Mouse (Mus musculus) myocyte (in vitro differentiated cells): ENCODE data around the gene Gcc1. TPM values are rescaled to one million over a fixed set of nuclear protein-coding genes. Genes with fewer than 3 reads are reported as not detected.

Experiments
- H3K27me3 ChIP-seq: one replicate; pipeline ENCODE4 v1.6.1; 2011; ENCODE audit not compliant: control insufficient read depth, insufficient read depth, insufficient read length
- H3K36me3 ChIP-seq: one replicate; pipeline ENCODE4 v1.6.1; 2011; ENCODE audit not compliant: control insufficient read depth, insufficient read depth
- H3K4me2 ChIP-seq: one replicate; pipeline ENCODE4 v1.6.1; 2011; ENCODE audit warnings: low read depth, control low read depth
- H3K4me3 ChIP-seq: one replicate; pipeline ENCODE4 v1.5.1; 2011; ENCODE audit warnings: mild to moderate bottlenecking, control low read depth, moderate library complexity
- H3K79me2 ChIP-seq: one replicate; pipeline ENCODE4 v1.6.1; 2011; ENCODE audit not compliant: control insufficient read depth, insufficient read depth
- H3ac ChIP-seq: one replicate; pipeline ENCODE4 v1.6.1; 2011; ENCODE audit not compliant: control insufficient read depth, insufficient read length
- CEBPB ChIP-seq: IDR thresholded peaks from 2 replicates; pipeline ENCODE4 v1.6.1; 2011; ENCODE audit warnings: mild to moderate bottlenecking, moderate library complexity; ENCODE audit not compliant: poor library complexity, insufficient read depth, severe bottlenecking
- E2F4 ChIP-seq: IDR thresholded peaks from one replicate; pipeline ENCODE4 v1.6.1; 2011; ENCODE audit warnings: mild to moderate bottlenecking, control low read depth, moderate library complexity; ENCODE audit not compliant: insufficient read depth
- MAX ChIP-seq: IDR thresholded peaks from one replicate; pipeline ENCODE4 v1.6.1; 2011; ENCODE audit warnings: low read depth, mild to moderate bottlenecking, control low read depth
- MYOD1 ChIP-seq, 3 experiments: IDR thresholded peaks; one replicate each; pipeline ENCODE4 v1.6.1; 2011; ENCODE audit warnings: control low read depth in 2 of 3, low read depth in 2 of 3, mild to moderate bottlenecking in 2 of 3, moderate library complexity in 1 of 3; ENCODE audit not compliant: insufficient read length in 2 of 3, control insufficient read depth in 1 of 3
- MYOG ChIP-seq, 3 experiments: IDR thresholded peaks; one replicate each; pipeline ENCODE4 v1.6.1; 2011; ENCODE audit warnings: control low read depth in 2 of 3, low read depth in 2 of 3, mild to moderate bottlenecking in 2 of 3; ENCODE audit not compliant: insufficient read length in 2 of 3, control insufficient read depth in 1 of 3, insufficient read depth in 1 of 3
- POLR2A ChIP-seq: IDR thresholded peaks from one replicate; pipeline ENCODE4 v1.6.1; 2011; ENCODE audit warnings: low read depth, mild to moderate bottlenecking, control low read depth, moderate library complexity; ENCODE audit not compliant: insufficient read length
- REST ChIP-seq: IDR thresholded peaks from one replicate; pipeline ENCODE4 v1.6.1; 2011; ENCODE audit warnings: mild to moderate bottlenecking, control low read depth, moderate library complexity; ENCODE audit not compliant: insufficient read depth, insufficient read length
- SRF ChIP-seq: IDR thresholded peaks from one replicate; pipeline ENCODE4 v1.6.1; 2011; ENCODE audit warnings: low read depth; ENCODE audit not compliant: control insufficient read depth, insufficient read length
- TCF12 ChIP-seq: IDR thresholded peaks from one replicate; pipeline ENCODE4 v1.6.1; 2011; ENCODE audit warnings: mild to moderate bottlenecking, control low read depth; ENCODE audit not compliant: poor library complexity, insufficient read depth, severe bottlenecking
- TCF3 ChIP-seq: IDR thresholded peaks from one replicate; pipeline ENCODE4 v1.6.1; 2011; ENCODE audit warnings: low read depth, control low read depth; ENCODE audit not compliant: insufficient read length
- USF1 ChIP-seq: IDR thresholded peaks from one replicate; pipeline ENCODE4 v1.6.1; 2011; ENCODE audit warnings: low read depth, mild to moderate bottlenecking, control low read depth, moderate library complexity
- polyA plus RNA-seq: library from polyadenylated mRNA; unstranded; fragments of >200 nt; fragmentation: generic; extraction: Trizol; gene quantifications from one replicate; pipeline ENCODE4 v1.2.1, GENCODE M21; 2012; ENCODE audit warnings: missing spikeins

The Gcc1 gene
- polyA plus RNA-seq: 6.7 TPM

DNA sequence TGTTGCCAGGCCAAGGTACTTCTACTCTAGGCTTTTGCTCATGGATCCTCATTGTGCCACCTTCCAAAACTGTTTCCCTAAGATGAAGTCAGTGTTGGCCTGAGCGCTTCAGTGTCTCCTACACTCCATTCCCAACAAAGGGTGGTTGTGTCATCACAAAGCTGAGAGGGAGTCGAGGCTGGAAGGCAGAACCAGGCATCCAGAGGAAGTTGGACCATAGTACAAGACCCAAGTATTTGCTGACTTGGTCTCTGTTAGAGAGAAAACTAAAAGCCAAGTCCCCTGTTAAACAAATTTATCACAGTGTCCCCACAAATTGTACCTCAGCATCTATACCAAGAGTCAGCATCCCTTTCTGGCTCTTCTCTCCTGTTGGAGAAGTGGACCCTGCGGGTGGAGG, at the start of gene Gcc1:
Gcc1 (minus strand) TSS at position 101 of the 400 bp plus-strand sequence.
- no peak within 1 kb of the TSS for H3K4me2 ChIP-seq
- no peak within 1 kb of the TSS for H3ac ChIP-seq
- TF ChIP-seq MAX (no peak), USF1 (no peak), TCF3 (no peak), MYOD1 (IDR thresholded peaks at IDR 0.05; ENCODE audit: control insufficient read depth in 1 of 3, insufficient read length in 2 of 3, low read depth in 2 of 3) (no peak)

DNA sequence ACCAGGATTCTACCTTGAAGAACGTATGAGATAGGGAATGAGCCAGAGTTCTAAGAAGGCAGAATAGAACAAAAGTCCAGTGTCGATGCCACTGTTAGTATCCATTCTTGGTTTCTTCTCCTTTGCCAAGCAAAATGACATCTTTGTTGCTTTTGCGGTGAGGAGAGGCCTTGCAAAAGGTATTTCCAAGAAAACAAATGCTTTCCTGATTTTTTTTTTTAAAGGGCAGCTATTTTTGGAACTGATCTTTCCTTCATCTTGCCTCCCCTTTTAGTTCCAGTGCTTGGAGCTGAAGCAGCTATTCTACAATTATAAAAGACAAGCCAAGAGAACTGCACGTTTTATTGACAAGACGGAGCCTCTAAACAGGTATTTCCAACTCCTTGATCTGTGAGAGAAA, 46.6 kb upstream of the Gcc1 start, which contains the start of gene Snd1:
Snd1 (plus strand) TSS at position 301 of the 400 bp plus-strand sequence.
- Histone ChIP-seq H3K4me2 (peak within 1 kb of the TSS; percentile 40), H3K4me3 (no peak within 1 kb of the TSS), H3K36me3 (no peaks in the 10 kb centered on the region), H3K79me2 (no peaks in the 10 kb centered on the region), H3ac (no peak within 1 kb of the TSS), H3K27me3 (no peaks in the 10 kb centered on the region)
- no peak for TF ChIP-seq TCF3
- TF ChIP-seq CEBPB: 0 out of 2 replicates have a peak, but pooled peaks have one; percentile 14

More for the DNA sequence above, at the start of gene Gcc1:
- Histone ChIP-seq H3K36me3 (no peaks in the 10 kb centered on the region), H3K79me2 (peaks cover 9% of the 10 kb centered on the region), H3K4me3 (no peak within 1 kb of the TSS), H3K27me3 (no peaks in the 10 kb centered on the region)

DNA sequence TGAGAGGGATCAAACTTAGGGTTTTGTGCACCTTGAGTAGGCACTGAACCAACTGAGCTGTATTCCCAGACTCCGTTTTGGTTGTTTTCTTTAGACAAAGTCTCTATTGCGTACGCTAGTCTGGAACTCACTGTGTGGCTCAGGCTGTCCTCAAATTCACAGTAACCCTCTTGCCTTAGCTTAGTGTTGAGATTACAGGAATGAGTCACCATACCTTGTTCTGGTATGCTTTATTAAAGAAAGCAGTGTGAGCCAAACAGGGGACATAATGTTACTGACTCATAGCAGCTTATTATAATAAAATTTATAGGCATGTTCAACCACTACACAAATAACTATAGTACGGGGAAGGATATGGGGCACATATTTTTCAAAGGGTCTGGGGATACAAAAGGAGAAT, 46.0 kb upstream of the Gcc1 start:
- H3ac ChIP-seq: no peak overlapping the region
- H3K27me3 ChIP-seq: no peaks in the 10 kb centered on the region
- H3K4me3 ChIP-seq: no peak overlapping the region
- TF ChIP-seq TCF12 (no peak), CEBPB (no peak), MYOD1 (IDR thresholded peaks at IDR 0.05; ENCODE audit: control insufficient read depth in 1 of 3, insufficient read length in 2 of 3, low read depth in 2 of 3) (no peak), SRF (no peak)
- H3K79me2 ChIP-seq: no peaks in the 10 kb centered on the region
- H3K4me2 ChIP-seq: peak overlapping the region; percentile 40
- no peaks in the 10 kb centered on the region for H3K36me3 ChIP-seq

DNA sequence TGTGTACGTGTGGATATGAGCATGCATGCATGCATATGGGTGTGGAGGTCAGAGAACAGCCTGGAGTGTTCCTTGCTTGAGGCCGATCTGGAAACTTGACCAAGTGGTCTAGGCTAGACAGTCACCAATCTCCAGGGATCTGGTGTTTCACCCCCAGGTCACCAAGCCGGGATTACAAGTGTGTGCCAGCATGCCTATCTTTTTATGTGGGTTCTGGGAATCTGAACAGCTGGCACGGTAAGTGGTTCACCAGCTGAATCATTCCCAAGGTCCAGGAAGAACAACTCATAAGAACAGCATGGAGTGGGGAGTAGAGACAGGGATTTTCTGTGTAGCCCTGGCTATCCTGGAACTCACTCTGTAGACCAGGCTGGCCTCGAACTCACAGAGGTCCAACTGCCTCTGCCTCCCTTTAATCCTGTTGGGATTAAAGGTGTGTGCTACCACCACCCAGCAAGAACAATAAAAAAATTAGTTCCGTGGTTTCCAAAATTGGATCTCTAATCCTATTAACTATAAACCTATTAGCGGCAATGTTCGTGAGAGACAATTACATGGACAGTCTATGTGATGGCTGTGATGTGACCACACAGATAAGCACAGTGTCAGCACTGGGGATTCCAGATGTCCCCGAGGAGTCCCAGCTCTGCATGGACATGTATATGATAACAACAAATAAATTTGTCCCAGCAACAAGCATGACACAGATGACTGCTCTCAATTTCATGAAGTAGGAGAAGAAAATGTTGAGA, 43.3 kb upstream of the Gcc1 start:
- Histone ChIP-seq H3K79me2 (no peaks in the 10 kb centered on the region), H3K4me2 (peak overlapping the region; percentile 28), H3K36me3 (no peaks in the 10 kb centered on the region), H3ac (no peak overlapping the region), H3K27me3 (no peaks in the 10 kb centered on the region), H3K4me3 (no peak overlapping the region)
- TF ChIP-seq MYOG (IDR thresholded peaks at IDR 0.05; ENCODE audit: control insufficient read depth in 1 of 3, insufficient read depth in 1 of 3, insufficient read length in 2 of 3, low read depth in 2 of 3) (peak in 2 of 3 experiments; percentile 35 to 64), SRF (no peak), TCF12 (peak; percentile 78), REST (no peak), MYOD1 (IDR thresholded peaks at IDR 0.05; ENCODE audit: control insufficient read depth in 1 of 3, insufficient read length in 2 of 3, low read depth in 2 of 3) (peak in 2 of 3 experiments; percentile 74 to 76), MAX (no peak), CEBPB (no peak), POLR2A (no peak)

DNA sequence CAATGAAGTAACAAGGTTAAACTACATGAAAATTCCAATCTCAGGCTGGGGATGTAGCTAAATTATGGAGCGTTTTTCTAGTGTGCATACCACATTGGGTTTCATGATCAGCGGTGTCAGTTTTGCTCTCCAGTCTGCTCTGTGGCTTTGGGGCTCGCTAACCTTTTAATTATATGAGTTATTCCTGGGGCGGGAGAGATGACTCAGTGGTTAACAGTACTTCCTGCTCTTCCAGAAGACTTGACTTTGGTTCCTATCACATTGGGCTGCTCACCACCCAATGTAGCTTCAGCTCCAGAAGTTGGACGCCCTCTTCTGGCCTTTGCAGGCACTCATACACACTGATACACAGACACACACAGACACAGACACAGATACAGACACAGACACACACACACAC, 42.4 kb upstream of the Gcc1 start:
- no peaks in the 10 kb centered on the region for H3K36me3 ChIP-seq
- H3ac ChIP-seq: no peak overlapping the region
- no peaks in the 10 kb centered on the region for H3K27me3 ChIP-seq
- H3K79me2 ChIP-seq: no peaks in the 10 kb centered on the region
- no peak for TF ChIP-seq MAX
- TF ChIP-seq E2F4: no peak
- no peak for TF ChIP-seq TCF12
- peak overlapping the region; percentile 28 for H3K4me2 ChIP-seq
- H3K4me3 ChIP-seq: no peak overlapping the region

DNA sequence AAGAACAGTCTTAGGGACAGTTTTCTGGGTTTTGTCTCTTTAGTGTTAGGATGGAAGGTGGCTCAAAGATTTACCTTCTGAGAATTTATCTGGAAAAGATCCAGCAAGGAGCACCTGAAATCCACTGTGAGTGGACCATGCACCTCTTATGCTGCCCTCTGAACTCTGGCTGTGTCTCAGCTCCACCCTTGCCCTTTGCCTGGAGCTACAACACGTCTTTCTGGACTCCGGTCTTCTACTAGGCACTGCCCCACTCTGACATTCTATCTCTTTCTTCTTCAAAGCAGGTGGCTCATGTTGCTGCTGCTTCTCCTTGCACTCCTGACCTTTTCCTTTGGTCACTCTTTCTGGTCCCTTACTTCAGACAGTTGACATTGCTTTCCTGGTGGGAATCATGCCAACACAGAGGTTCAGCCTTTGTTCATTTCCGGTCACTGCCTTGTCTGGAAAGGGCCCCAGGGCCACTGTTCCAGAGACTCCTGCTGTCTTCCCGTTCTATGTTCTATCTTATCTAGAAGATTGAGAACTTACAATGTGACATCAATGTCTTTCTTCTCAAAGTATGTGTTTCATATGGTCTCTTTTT, 41.9 kb upstream of the Gcc1 start:
- Histone ChIP-seq H3K79me2 (no peaks in the 10 kb centered on the region), H3K4me3 (no peak overlapping the region), H3K36me3 (no peaks in the 10 kb centered on the region), H3ac (no peak overlapping the region), H3K27me3 (no peaks in the 10 kb centered on the region), H3K4me2 (peak overlapping the region; percentile 28)
- TF ChIP-seq TCF12 (no peak), SRF (no peak), USF1 (no peak), MAX (no peak), MYOG (IDR thresholded peaks at IDR 0.05; ENCODE audit: control insufficient read depth in 1 of 3, insufficient read depth in 1 of 3, insufficient read length in 2 of 3, low read depth in 2 of 3) (no peak)
